Mouse (Mus musculus): ENCODE results near the gene March5.

DNA sequence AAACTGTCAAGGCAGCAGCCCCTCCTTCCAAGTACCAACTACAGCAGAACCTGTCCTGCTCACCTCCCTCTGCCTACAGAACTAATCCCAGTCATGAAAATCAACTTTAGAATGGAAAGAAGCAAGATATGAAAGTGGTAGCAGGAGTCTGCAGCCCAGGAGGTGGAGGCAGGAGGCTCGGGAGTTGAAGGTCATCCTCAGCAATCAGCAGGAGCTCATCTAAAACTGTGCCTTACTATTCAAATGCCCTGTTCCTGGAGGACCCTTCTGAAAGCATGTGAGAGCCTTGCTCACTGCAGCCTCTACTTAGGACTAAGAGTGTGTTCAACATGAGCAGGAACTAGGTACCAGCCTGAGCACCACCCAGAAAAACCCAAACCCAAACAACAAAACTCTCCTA, 35.2 kb upstream of the March5 start:
- TF ChIP-seq CTCF (IDR thresholded peaks at IDR 0.05; ENCODE audit: borderline replicate concordance, insufficient read depth, low read length) (no peak), POLR2A (IDR thresholded peaks at IDR 0.05; ENCODE audit: low read depth, low read length) (no peak)
